Mouse (Mus musculus) CD8-positive naive resting alpha-beta T cell, adult 57 days (primary cell): ENCODE results near the gene Cdc34b. TPM values are rescaled to one million over a fixed set of nuclear protein-coding genes. Genes with fewer than 3 reads are reported as not detected.

Source experiments
- total RNA-seq: library from RNA; stranded (reverse); gene quantifications from one replicate; pipeline ENCODE4 v1.2.4, GENCODE M21; 2023

Gene Cdc34b
- not detected for total RNA-seq

DNA sequence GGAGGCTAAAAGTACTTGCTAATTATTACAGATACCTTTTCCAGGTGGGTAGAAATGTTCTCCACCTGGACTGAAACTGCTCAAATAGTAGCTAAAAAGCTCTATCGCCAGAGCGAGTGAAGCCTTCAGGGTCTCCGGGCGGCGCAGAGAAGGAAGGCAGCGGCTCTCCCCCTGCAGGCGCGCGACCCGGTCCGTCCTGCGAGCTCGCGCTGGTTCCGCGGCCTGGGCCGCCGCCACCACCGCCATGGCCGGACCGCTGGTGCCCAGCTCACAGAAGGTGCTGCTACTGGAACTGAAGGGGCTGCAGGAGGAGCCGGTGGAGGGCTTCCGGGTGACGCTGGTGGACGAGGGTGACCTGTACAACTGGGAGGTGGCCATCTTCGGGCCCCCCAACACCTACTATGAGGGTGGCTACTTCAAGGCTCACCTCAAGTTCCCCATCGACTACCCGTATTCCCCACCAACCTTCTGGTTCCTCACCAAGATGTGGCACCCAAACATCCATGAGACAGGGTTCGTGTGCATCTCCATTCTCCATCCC lies at the start of gene Cdc34b:
Gene Cdc34b (plus strand): TSS at position 51 of the 541 bp plus-strand sequence.

DNA sequence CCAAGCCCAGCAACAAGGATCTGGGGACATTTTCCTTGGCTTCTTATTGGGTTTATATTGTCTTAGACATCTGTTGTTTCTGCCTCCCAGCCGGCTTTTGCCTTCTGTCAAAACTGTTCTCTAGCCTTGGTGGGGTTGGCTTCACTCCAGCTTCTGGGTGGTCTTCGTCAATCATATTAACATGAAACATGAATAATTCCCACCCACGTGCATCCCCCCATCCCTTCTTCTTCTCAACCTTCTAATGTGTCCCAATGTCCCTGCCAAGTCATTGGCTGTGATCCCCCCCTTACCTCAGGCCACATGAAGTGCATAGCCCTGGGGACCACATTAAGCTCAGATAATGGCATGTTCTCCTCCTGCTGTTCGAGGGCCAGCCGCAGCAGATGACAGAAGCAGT lies 37.1 kb upstream of the Cdc34b start, which contains the start of gene Gm11541:
Gene Gm11541 (minus strand): TSS at position 28 of the 400 bp plus-strand sequence.

DNA sequence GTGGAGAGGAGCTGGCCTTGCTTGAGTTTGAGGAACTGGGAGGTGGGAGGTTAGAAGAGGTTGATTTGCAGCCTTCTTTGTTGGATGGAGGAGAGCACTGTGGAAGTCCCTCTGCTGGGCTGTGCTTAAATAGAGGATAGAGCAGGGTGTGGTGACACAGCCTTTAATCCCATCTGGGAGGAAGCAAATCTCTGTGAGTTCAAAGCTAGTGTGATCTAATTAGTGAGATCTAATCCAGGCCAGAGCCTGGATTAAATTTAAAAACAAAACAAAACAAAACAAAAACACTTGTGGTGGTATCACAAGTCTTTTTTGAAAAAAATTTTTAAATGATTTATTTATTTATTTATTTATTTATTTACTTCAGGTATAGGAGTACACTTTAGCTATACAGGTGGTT lies 41.0 kb downstream of the Cdc34b start, which contains the start of gene Tmem92:
Gene Tmem92 (minus strand): TSS at position 101 of the 400 bp plus-strand sequence.

Other genes starting within 250 kb of the Cdc34b start
- not detected for gene Epn3, start 241.8 kb upstream of the Cdc34b start, total RNA-seq
- not detected for gene Mycbpap, start 220.0 kb upstream of the Cdc34b start, total RNA-seq
- 5.4 TPM for gene Rsad1, start 192.5 kb upstream of the Cdc34b start, total RNA-seq
- not detected for gene Chad, start 176.7 kb upstream of the Cdc34b start, total RNA-seq
- 27.1 TPM for gene Acsf2, start 139.9 kb upstream of the Cdc34b start, total RNA-seq
- gene Lrrc59, start 112.0 kb upstream of the Cdc34b start, total RNA-seq: 55.8 TPM
- gene Mrpl27, start 88.0 kb upstream of the Cdc34b start, total RNA-seq: 21.0 TPM
- gene Eme1, start 87.8 kb upstream of the Cdc34b start, total RNA-seq: 1.4 TPM
- 42.7 TPM for gene Xylt2, start 64.3 kb upstream of the Cdc34b start, total RNA-seq
- not detected for gene Gm11541, start 37.3 kb upstream of the Cdc34b start, total RNA-seq
- gene Tmem92, start 40.9 kb downstream of the Cdc34b start, total RNA-seq: not detected
- gene Col1a1, start 194.4 kb downstream of the Cdc34b start, total RNA-seq: 0.73 TPM
- not detected for gene Hils1, start 225.8 kb downstream of the Cdc34b start, total RNA-seq
- not detected for gene Sgca, start 234.5 kb downstream of the Cdc34b start, total RNA-seq
- gene Ppp1r9b, start 249.3 kb downstream of the Cdc34b start, total RNA-seq: 131 TPM